Mouse (Mus musculus): Measurements from ENCODE around the gene Gm6871.

DNA sequence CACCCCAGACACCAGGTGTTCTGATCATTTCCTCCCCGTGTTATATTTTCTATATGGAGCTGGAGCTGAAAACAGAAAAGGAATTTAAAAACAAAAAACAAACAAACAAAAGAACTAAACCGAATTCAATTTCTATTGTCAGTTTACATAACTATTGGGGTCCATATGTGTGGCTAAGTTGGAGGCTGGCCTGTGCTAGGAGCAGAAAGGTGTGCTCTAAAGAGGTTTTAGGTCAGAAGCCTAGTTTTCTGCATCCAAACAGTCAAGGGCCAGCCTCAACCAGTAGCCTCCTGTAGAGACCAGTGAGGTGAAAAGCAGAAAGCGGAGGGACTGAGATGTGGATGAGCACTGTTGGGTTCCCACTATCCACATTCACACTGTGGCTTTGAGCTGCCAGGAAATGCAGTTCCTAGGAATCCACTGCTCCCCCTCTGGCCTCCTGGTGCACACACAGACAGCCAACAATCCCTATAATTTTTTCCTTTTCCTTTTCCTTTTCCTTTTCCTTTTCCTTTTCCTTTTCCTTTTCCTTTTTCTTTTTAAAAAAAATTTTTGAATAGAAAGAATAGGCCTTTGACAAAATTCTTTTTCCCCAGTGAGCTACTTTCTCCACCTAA is 26.6 kb upstream of the Gm6871 start:
- TF ChIP-seq CTCF (IDR thresholded peaks at IDR 0.05; ENCODE audit: low read depth) = no peak
- TF ChIP-seq EP300 (IDR thresholded peaks at IDR 0.05; ENCODE audit: low read depth) = no peak

Measured in liver, embryonic 14.5 days (tissue).